Mouse (Mus musculus) midbrain, embryonic 16.5 days (tissue): ENCODE results near the gene Syngr2. TPM values are rescaled to one million over a fixed set of nuclear protein-coding genes. Genes with fewer than 3 reads are reported as not detected.

Source experiments
- ATAC-seq: fragments of 200-750 bp; cut with Nextera tagmentation; 2 replicates; pipeline ENCODE4 v1.8.0; 2017; ENCODE audit warnings: moderate TSS enrichment
- H3K27ac ChIP-seq: fragments of 300-500 bp; sonication (generic); 2 replicates; pipeline ENCODE4 v1.5.1; 2014; ENCODE audit warnings: mild to moderate bottlenecking, low read length, mixed read lengths
- H3K27me3 ChIP-seq: fragments of 300-500 bp; sonication (generic); 2 replicates; pipeline ENCODE4 v1.6.1; 2014; ENCODE audit warnings: low read depth, low read length, mixed read lengths; ENCODE audit not compliant: control insufficient read depth, insufficient read depth
- H3K36me3 ChIP-seq: fragments of 300-500 bp; sonication (generic); 2 replicates; pipeline ENCODE4 v1.6.1; 2014; ENCODE audit warnings: mild to moderate bottlenecking, low read length, moderate library complexity, mixed read lengths; ENCODE audit not compliant: control insufficient read depth, insufficient read depth
- H3K4me1 ChIP-seq: fragments of 300-500 bp; sonication (generic); 2 replicates; pipeline ENCODE4 v1.6.1; 2014; ENCODE audit warnings: mild to moderate bottlenecking, low read length, mixed read lengths; ENCODE audit not compliant: control insufficient read depth, insufficient read depth
- H3K4me2 ChIP-seq: fragments of 300-500 bp; sonication (generic); 2 replicates; pipeline ENCODE4 v1.6.1; 2014; ENCODE audit warnings: mild to moderate bottlenecking, low read length, mixed read lengths
- H3K4me3 ChIP-seq: fragments of 300-500 bp; sonication (generic); 2 replicates; pipeline ENCODE4 v1.5.1; 2014; ENCODE audit warnings: low read depth, mild to moderate bottlenecking, low read length, moderate library complexity, mixed read lengths
- H3K9ac ChIP-seq: fragments of 300-500 bp; sonication (generic); 2 replicates; pipeline ENCODE4 v1.6.1; 2014; ENCODE audit warnings: low read depth, low read length, mixed read lengths
- H3K9me3 ChIP-seq: fragments of 300-500 bp; sonication (generic); replicated peaks from 2 replicates; pipeline ENCODE4 v1.6.1; 2014; ENCODE audit warnings: mild to moderate bottlenecking, low read length, mixed read lengths; ENCODE audit not compliant: control insufficient read depth, poor library complexity, severe bottlenecking
- WGBS: fragments of 180-500 bp; shearing (Covaris S2); extraction: QIAGEN DNeasy Blood & Tissue Kit; methylation state at CpG from one replicate; pipeline ENCODE4 v1.1.7; 2014; 5-methylcytosine and 5-hydroxymethylcytosine counted together
- polyA plus RNA-seq: library from polyadenylated mRNA; unstranded; fragments of >200 nt; fragmentation: Nextera tagmentation; extraction: Ambion mirVana; gene quantifications from 2 replicates; pipeline ENCODE4 v1.2.1, GENCODE M21; 2015

The Syngr2 gene
- polyA plus RNA-seq, 1 experiment from 2014 or later = 13.8 TPM

GRCm38 (mm10) chr11:117769683-117770047, 39.8 kb upstream of the Syngr2 start:
- no peak overlapping the region for H3K4me3 ChIP-seq
- H3K27me3 ChIP-seq = no peaks in the 10 kb centered on the region
- H3K9ac ChIP-seq = no peak overlapping the region
- no peaks in the 10 kb centered on the region for H3K9me3 ChIP-seq
- H3K4me2 ChIP-seq = no peak overlapping the region
- ATAC-seq = no peak
- no peaks in the 10 kb centered on the region for H3K4me1 ChIP-seq
- no peak overlapping the region for H3K27ac ChIP-seq
- H3K36me3 ChIP-seq = peaks cover 8% of the 10 kb centered on the region
- WGBS = 75% methylated on average over 7 of the region's 7 CpGs

GRCm38 (mm10) chr11:117770407-117770806, 39.1 kb upstream of the Syngr2 start:
- ATAC-seq = no peak
- H3K4me2 ChIP-seq = no peak overlapping the region
- WGBS = 91% methylated on average over 10 of the region's 10 CpGs

GRCm38 (mm10) chr11:117772352-117772751, 37.1 kb upstream of the Syngr2 start:
- WGBS = 97% methylated on average over 7 of the region's 7 CpGs
- H3K4me1 ChIP-seq = no peaks in the 10 kb centered on the region
- no peak overlapping the region for H3K4me3 ChIP-seq
- H3K36me3 ChIP-seq = no peaks in the 10 kb centered on the region
- no peak overlapping the region for H3K4me2 ChIP-seq
- H3K9me3 ChIP-seq = no peaks in the 10 kb centered on the region
- H3K27ac ChIP-seq = no peak overlapping the region
- no peaks in the 10 kb centered on the region for H3K27me3 ChIP-seq
- ATAC-seq = no peak
- no peak overlapping the region for H3K9ac ChIP-seq

More at GRCm38 (mm10) chr11:117770407-117770806, 39.1 kb upstream of the Syngr2 start:
- Histone ChIP-seq H3K27me3 (no peaks in the 10 kb centered on the region), H3K36me3 (0 out of 2 replicates have a peak, but pooled peaks cover under 1% of the 10 kb centered on the region), H3K9ac (no peak overlapping the region), H3K4me1 (no peaks in the 10 kb centered on the region), H3K4me3 (no peak overlapping the region), H3K9me3 (no peaks in the 10 kb centered on the region), H3K27ac (no peak overlapping the region)

GRCm38 (mm10) chr11:117774925-117775324, 34.5 kb upstream of the Syngr2 start:
- no peak for ATAC-seq
- WGBS = 94% methylated on average over 10 of the region's 10 CpGs
- Histone ChIP-seq H3K27ac (no peak overlapping the region), H3K4me2 (no peak overlapping the region), H3K36me3 (no peaks in the 10 kb centered on the region), H3K27me3 (peaks cover under 1% of the 10 kb centered on the region; the same call in 1 of the 2 replicates), H3K9ac (no peak overlapping the region), H3K4me3 (no peak overlapping the region), H3K9me3 (no peaks in the 10 kb centered on the region), H3K4me1 (peaks cover 5% of the 10 kb centered on the region)

- H3K27me3 ChIP-seq = peaks cover 7% of the 10 kb centered on the region
- no peak overlapping the region for H3K4me2 ChIP-seq
- H3K4me3 ChIP-seq = no peak overlapping the region
- WGBS = 88% methylated on average over 13 of the region's 13 CpGs
- no peaks in the 10 kb centered on the region for H3K9me3 ChIP-seq
- no peaks in the 10 kb centered on the region for H3K36me3 ChIP-seq
- no peak for ATAC-seq
- peaks cover 11% of the 10 kb centered on the region for H3K4me1 ChIP-seq
- no peak overlapping the region for H3K9ac ChIP-seq
- H3K27ac ChIP-seq = no peak overlapping the region
Measured at GRCm38 (mm10) chr11:117775540-117775939, 33.9 kb upstream of the Syngr2 start.

GRCm38 (mm10) chr11:117776085-117776792, 33.2 kb upstream of the Syngr2 start:
- H3K4me1 ChIP-seq = peaks cover 13% of the 10 kb centered on the region
- H3K27ac ChIP-seq = no peak overlapping the region
- H3K9ac ChIP-seq = no peak overlapping the region
- no peak overlapping the region for H3K4me3 ChIP-seq
- H3K9me3 ChIP-seq = no peaks in the 10 kb centered on the region
- H3K4me2 ChIP-seq = no peak overlapping the region
- peaks cover 14% of the 10 kb centered on the region for H3K27me3 ChIP-seq
- ATAC-seq = no peak
- no peaks in the 10 kb centered on the region for H3K36me3 ChIP-seq
- 88% methylated on average over 14 of the region's 14 CpGs for WGBS

- 84% methylated on average over 5 of the region's 5 CpGs for WGBS
- H3K4me1 ChIP-seq = peaks cover 13% of the 10 kb centered on the region
- no peak overlapping the region for H3K27ac ChIP-seq
- no peaks in the 10 kb centered on the region for H3K9me3 ChIP-seq
- H3K27me3 ChIP-seq = peaks cover 23% of the 10 kb centered on the region
- no peak overlapping the region for H3K9ac ChIP-seq
- no peaks in the 10 kb centered on the region for H3K36me3 ChIP-seq
- H3K4me2 ChIP-seq = no peak overlapping the region
- ATAC-seq = no peak
- no peak overlapping the region for H3K4me3 ChIP-seq
Measured at GRCm38 (mm10) chr11:117777111-117777510, 32.4 kb upstream of the Syngr2 start.

GRCm38 (mm10) chr11:117778031-117778430, 31.4 kb upstream of the Syngr2 start:
- no peak overlapping the region for H3K9ac ChIP-seq
- no peak for ATAC-seq
- no peak overlapping the region for H3K4me2 ChIP-seq
- H3K9me3 ChIP-seq = no peaks in the 10 kb centered on the region
- no peak overlapping the region for H3K4me3 ChIP-seq
- 92% methylated on average over 11 of the region's 11 CpGs for WGBS
- peaks cover 24% of the 10 kb centered on the region for H3K27me3 ChIP-seq
- H3K27ac ChIP-seq = no peak overlapping the region
- peaks cover 16% of the 10 kb centered on the region for H3K4me1 ChIP-seq
- no peaks in the 10 kb centered on the region for H3K36me3 ChIP-seq

GRCm38 (mm10) chr11:117778851-117779433, 30.5 kb upstream of the Syngr2 start:
- H3K4me2 ChIP-seq = no peak overlapping the region
- H3K9me3 ChIP-seq = no peaks in the 10 kb centered on the region
- H3K36me3 ChIP-seq = no peaks in the 10 kb centered on the region
- WGBS = 76% methylated on average over 12 of the region's 12 CpGs
- H3K4me3 ChIP-seq = no peak overlapping the region
- peaks cover 27% of the 10 kb centered on the region for H3K27me3 ChIP-seq
- no peak for ATAC-seq
- no peak overlapping the region for H3K9ac ChIP-seq
- peaks cover 20% of the 10 kb centered on the region for H3K4me1 ChIP-seq
- peak overlapping the region; percentile 39; the same call in 1 of the 2 replicates for H3K27ac ChIP-seq
